Mouse (Mus musculus) brain, embryonic 14.5 days (tissue): ENCODE results near the gene Pofut2.

Experiments
- CTCF ChIP-seq: fragments of 200-500 bp; IDR thresholded peaks from 2 replicates; pipeline ENCODE4 v1.5.1; 2012; ENCODE audit warnings: inconsistent platforms, mild to moderate bottlenecking, moderate library complexity, borderline replicate concordance; ENCODE audit not compliant: insufficient read depth, insufficient read length; ENCODE audit errors: extremely low read depth
- POLR2A ChIP-seq: fragments of 200-500 bp; IDR thresholded peaks from 2 replicates; pipeline ENCODE4 v1.6.1; 2012; ENCODE audit warnings: mild to moderate bottlenecking, inconsistent platforms, borderline replicate concordance; ENCODE audit not compliant: poor library complexity, insufficient read depth, insufficient read length, severe bottlenecking; ENCODE audit errors: extremely low read depth

GRCm38 (mm10) chr10:77269129-77269528 is 10.1 kb downstream of the Pofut2 start:
- no peak for TF ChIP-seq CTCF
- no peak for TF ChIP-seq POLR2A
